Mouse (Mus musculus) hindbrain, embryonic 10.5 days (tissue): ENCODE measurements at regions not wholly inside any gene's neighbourhood (a gene's known extent, or its start where the extent isn't known, plus 50 kb on each side); places are given as distances from the start of the nearest gene placed in this dataset.

Experiments used
- DNase-seq: peaks from one replicate; pipeline ENCODE4 v3.0.0-alpha.2; 2017; ENCODE audit warnings: low spot score
- H3K27ac ChIP-seq: fragments of 300-500 bp; sonication (generic); 2 replicates; pipeline ENCODE4 v1.5.1; 2016; ENCODE audit warnings: mild to moderate bottlenecking, moderate library complexity
- H3K27me3 ChIP-seq: fragments of 300-500 bp; sonication (generic); 2 replicates; pipeline ENCODE4 v1.6.1; 2016; ENCODE audit warnings: mild to moderate bottlenecking; ENCODE audit not compliant: poor library complexity, insufficient read depth, severe bottlenecking
- H3K36me3 ChIP-seq: fragments of 300-500 bp; sonication (generic); 2 replicates; pipeline ENCODE4 v1.6.1; 2016; ENCODE audit warnings: mild to moderate bottlenecking, moderate library complexity
- H3K4me1 ChIP-seq: fragments of 300-500 bp; sonication (generic); replicated peaks from 2 replicates; pipeline ENCODE4 v1.6.1; 2016; ENCODE audit warnings: mild to moderate bottlenecking
- H3K4me3 ChIP-seq: fragments of 300-500 bp; sonication (generic); 2 replicates; pipeline ENCODE4 v1.5.1; 2016; ENCODE audit warnings: mild to moderate bottlenecking, moderate library complexity
- H3K9me3 ChIP-seq: fragments of 300-500 bp; sonication (generic); 2 replicates; pipeline ENCODE4 v1.6.1; 2016; ENCODE audit warnings: mild to moderate bottlenecking, moderate library complexity
- WGBS: fragments of 180-500 bp; shearing (Covaris S2); methylation state at CpG from one replicate; pipeline ENCODE4 v1.1.7; 2016; 5-methylcytosine and 5-hydroxymethylcytosine counted together

DNA sequence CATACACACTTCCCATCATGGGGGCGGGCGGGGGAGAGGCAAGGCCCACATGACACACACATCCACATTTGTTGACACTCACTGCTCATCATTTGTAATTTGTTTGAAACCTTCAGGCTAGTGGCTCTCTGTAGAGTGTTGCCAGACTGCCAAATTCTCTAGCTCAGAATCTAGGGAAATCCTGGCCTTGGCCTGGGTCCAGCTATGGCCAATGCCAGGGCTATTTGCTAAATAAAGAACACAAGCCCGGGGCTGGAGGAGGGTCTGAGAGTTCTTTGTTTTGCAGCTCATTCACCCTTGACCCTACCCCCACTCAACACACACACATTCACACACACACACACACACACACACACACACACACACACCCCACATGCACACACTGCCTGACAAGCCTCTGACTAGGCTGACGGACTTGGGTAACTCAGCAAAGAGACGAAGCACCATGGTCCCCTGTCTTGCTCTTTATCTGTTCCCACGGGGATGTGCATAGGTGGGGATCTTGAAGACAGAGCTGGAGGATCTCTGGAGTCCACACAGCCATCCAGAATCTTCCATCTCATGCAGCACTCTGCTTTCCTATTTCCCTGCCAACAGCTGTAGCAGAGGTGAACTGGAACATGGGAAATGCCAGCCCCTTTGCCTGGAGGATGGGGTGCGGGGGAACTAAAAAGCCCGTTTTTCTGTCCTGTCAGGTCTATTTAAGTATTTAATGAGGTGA, 107.1 kb upstream of the Cadm1 start:
- no peak for DNase-seq
- Histone ChIP-seq H3K36me3 (no peaks in the 10 kb centered on the region), H3K4me3 (no peak overlapping the region), H3K9me3 (no peaks in the 10 kb centered on the region), H3K4me1 (peaks cover 35% of the 10 kb centered on the region), H3K27ac (peak overlapping the region; percentile 50; the same call in 1 of the 2 replicates), H3K27me3 (peaks cover 20% of the 10 kb centered on the region; the same call in 1 of the 2 replicates)
- 68% methylated on average over 8 of the region's 8 CpGs for WGBS

DNA sequence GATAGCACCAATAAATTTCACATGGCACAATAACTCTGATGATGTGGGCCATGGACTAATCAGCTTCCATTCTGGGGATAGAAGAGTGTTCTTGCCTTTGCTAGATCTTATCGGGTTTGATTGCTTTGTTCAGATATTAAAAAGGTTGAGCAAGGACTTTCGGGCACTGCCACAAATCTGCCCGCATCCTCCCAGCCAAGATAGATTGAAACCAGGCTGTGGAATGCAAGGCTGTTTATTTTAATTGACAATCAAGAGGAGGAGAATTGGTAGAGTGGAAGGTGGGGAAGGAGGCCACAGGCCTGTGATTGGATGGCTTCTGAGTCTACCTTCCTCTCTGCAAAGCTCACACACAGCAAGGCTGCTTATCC, 106.5 kb upstream of the Cadm1 start:
- Histone ChIP-seq H3K9me3 (no peaks in the 10 kb centered on the region), H3K27ac (no peak overlapping the region), H3K36me3 (no peaks in the 10 kb centered on the region), H3K4me3 (no peak overlapping the region), H3K27me3 (peaks cover 20% of the 10 kb centered on the region; the same call in 1 of the 2 replicates), H3K4me1 (peaks cover 31% of the 10 kb centered on the region)
- DNase-seq: no peak
- WGBS: 84% methylated on average over 3 of the region's 3 CpGs

DNA sequence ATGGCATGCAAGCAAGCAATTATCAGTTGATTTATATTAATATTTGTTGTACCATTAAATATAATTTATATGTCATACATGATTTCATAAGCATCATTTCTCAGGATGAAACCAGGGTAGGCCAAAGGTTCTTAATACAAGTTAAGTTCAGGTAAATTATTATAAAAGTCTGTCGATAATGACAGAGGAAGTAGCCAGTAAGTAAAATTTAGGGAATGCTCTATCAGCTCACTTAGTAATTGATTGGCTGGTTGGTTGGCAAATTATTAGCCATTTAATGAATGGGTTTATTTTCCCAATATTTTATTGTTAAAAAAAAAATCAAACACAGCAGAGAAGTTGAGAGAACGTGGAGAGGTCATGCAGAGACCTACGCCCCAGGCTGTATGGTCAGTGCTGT, 105.8 kb upstream of the Cadm1 start:
- WGBS: 92% methylated on average over 3 of the region's 3 CpGs
- DNase-seq: no peak
- no peak overlapping the region for H3K4me3 ChIP-seq
- H3K36me3 ChIP-seq: no peaks in the 10 kb centered on the region
- no peaks in the 10 kb centered on the region for H3K9me3 ChIP-seq
- H3K27me3 ChIP-seq: peaks cover 20% of the 10 kb centered on the region; the same call in 1 of the 2 replicates
- H3K27ac ChIP-seq: no peak overlapping the region
- peaks cover 24% of the 10 kb centered on the region for H3K4me1 ChIP-seq

DNA sequence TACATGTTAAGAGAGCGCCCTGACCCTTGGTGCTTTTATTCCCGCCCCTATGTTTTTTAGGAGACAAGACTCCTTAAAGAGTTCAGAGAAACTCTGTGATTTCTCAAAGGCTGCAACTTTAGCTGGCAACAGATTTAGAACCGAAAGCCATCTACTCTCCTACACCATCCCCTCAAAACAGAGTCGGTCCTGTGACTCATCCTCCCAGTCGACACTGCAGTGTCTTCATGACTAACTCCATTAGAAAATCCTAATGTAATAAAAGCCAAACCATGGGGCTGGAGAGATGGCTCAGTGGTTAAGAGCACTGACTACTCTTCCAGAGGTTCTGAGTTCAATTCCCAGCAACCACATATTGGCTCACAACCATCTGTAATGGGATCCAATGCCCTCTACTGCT, 103.3 kb upstream of the Cadm1 start:
- Histone ChIP-seq H3K27me3 (peaks cover 10% of the 10 kb centered on the region), H3K9me3 (no peaks in the 10 kb centered on the region), H3K27ac (no peak overlapping the region), H3K36me3 (no peaks in the 10 kb centered on the region), H3K4me1 (peaks cover 16% of the 10 kb centered on the region), H3K4me3 (no peak overlapping the region)
- no peak for DNase-seq
- WGBS: 93% methylated on average over 5 of the region's 5 CpGs

DNA sequence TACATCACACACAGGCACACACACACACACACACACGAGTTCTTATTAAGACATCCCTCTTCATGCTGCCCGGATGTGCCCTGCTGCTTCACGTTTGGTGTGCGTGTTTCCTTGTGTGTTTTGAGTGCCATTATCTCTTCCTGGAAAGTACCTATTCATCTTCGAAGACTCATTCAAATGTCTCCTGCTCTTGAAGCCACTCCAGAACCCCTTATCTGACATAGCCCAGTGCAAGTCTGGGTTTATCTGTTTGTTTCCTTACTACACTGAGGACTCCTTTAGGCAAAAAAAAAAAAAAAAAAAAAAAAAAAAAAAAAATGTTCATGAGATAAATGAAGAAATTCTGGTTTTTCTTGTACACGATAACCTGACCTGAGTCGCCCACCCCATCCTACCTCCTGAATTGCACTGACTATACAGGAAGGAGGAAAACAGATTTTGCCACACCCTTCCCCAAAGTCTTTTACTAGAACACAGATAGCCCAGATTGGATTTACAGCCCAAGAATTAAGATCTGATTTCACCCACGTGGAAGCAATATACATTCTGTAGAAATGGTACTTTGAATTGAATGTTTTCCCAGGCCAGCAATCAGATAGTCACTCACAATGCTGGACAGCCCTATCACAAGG, 101.1 kb upstream of the Cadm1 start:
- Histone ChIP-seq H3K27ac (no peak overlapping the region), H3K36me3 (no peaks in the 10 kb centered on the region), H3K4me1 (no peaks in the 10 kb centered on the region), H3K9me3 (no peaks in the 10 kb centered on the region), H3K27me3 (peaks cover 6% of the 10 kb centered on the region; the same call in 1 of the 2 replicates), H3K4me3 (no peak overlapping the region)
- DNase-seq: no peak
- WGBS: 82% methylated on average over 8 of the region's 8 CpGs

DNA sequence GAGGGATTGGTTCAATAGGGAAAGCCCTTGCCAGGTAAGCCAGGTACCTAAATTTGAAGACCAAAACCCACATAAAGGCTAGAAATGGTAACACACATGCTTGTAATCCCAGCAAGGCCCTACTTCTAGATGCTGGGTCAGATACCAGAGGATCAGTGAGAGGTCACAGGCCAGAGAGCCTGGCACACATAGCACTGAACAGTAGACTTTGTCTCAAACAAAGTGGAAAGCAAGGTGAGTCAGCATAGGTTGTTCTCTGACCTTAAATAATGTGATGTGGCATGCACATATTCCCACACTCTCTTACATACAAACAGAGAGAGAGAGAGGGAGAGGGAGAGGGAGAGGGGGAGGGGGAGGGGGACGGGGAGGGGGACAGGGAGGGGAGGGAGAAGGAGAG, 100.3 kb upstream of the Cadm1 start:
- H3K27me3 ChIP-seq: peaks cover 5% of the 10 kb centered on the region; the same call in 1 of the 2 replicates
- H3K36me3 ChIP-seq: no peaks in the 10 kb centered on the region
- no peaks in the 10 kb centered on the region for H3K4me1 ChIP-seq
- H3K9me3 ChIP-seq: no peaks in the 10 kb centered on the region
- no peak overlapping the region for H3K27ac ChIP-seq
- no CpG with 5 or more reads among the region's 1 CpGs for WGBS
- DNase-seq: no peak
- no peak overlapping the region for H3K4me3 ChIP-seq

DNA sequence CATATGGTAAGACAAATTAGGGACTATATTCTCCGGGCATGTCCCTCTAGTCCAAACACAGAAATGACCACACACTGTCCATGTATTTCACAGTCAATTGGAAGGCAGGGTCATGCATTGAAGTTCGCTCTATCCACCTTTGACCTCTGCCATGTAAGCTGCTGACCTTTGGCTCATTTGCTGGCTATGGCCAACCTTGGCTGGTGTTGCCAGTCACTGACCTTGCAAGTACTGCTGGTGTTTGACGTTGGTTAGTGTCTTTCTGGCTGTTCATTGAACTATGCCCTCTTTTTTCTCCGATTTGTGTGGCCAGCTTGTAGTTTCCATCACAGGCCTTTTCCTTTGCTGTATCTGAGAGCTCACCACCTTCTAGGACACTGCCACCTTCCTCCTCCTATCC, 97.3 kb upstream of the Cadm1 start:
- Histone ChIP-seq H3K27ac (no peak overlapping the region), H3K27me3 (peaks cover 5% of the 10 kb centered on the region; the same call in 1 of the 2 replicates), H3K4me1 (peaks cover 9% of the 10 kb centered on the region), H3K9me3 (no peaks in the 10 kb centered on the region), H3K4me3 (no peak overlapping the region), H3K36me3 (no peaks in the 10 kb centered on the region)
- 71% methylated on average over 4 of the region's 4 CpGs for WGBS
- DNase-seq: no peak

DNA sequence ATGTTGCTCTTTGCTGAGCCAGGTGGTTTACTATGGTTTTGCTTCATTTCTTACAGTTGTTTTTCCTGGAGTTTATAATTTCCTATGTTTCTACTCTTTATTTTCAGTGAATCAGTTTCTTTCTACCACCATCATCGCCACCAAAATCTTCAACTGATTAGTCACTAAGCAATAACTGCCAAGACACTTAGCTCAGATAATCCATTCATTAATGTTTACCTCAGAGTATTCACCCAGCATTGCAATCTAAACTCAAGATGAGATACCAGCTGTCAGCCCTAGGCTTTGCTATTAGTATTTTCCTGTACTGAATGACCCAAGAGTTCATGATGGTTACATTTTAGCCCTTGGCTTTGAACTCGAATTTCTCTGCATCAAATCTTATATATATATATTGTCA, 96.8 kb upstream of the Cadm1 start:
- H3K36me3 ChIP-seq: no peaks in the 10 kb centered on the region
- H3K4me3 ChIP-seq: no peak overlapping the region
- WGBS: 77% methylated on average over 2 of the region's 2 CpGs
- H3K27me3 ChIP-seq: peaks cover 5% of the 10 kb centered on the region; the same call in 1 of the 2 replicates
- no peaks in the 10 kb centered on the region for H3K9me3 ChIP-seq
- H3K27ac ChIP-seq: no peak overlapping the region
- peaks cover 9% of the 10 kb centered on the region for H3K4me1 ChIP-seq
- no peak for DNase-seq

DNA sequence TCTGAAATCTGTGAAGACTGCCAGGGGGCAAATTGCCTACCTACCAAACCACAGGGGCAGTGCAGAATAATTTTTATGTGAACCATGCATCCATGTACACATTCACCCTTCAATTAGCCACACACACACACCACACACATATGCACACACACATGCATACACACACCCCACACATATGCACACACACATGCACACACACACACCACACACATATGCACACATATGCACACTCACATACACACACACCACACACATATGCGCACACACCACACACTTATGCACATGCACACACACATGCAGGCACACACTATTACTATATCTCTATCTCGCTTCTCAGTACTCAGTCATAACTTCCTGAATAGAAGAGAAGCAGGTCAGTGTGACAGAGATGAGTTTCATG, 95.9 kb upstream of the Cadm1 start:
- 94% methylated on average over 2 of the region's 2 CpGs for WGBS

DNA sequence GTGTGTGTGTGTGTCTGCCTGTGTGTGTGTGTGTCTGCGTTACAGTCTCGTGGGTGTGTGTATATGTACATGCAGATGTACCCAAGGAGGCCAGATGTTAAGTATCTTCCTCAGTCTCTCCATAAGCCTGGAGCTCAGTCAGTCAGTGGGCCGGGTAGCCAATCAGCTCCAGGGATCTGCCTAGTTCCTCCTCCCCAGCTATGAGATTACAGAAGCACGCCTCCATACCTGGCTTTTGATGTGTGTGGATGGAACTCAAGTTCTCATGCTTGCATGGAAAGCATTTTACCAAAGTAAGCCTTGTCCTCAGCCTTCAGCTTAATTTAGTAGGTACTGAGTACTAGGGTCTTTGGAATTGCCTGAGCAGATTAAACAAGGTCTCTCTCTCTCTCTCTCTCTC, 91.0 kb upstream of the Cadm1 start:
- DNase-seq: no peak
- Histone ChIP-seq H3K27me3 (peaks cover 14% of the 10 kb centered on the region), H3K27ac (no peak overlapping the region), H3K4me1 (peaks cover 24% of the 10 kb centered on the region), H3K9me3 (no peaks in the 10 kb centered on the region), H3K36me3 (no peaks in the 10 kb centered on the region), H3K4me3 (no peak overlapping the region)
- 73% methylated on average over 4 of the region's 4 CpGs for WGBS

More for the DNA sequence above, 95.9 kb upstream of the Cadm1 start:
- H3K36me3 ChIP-seq: no peaks in the 10 kb centered on the region
- H3K27ac ChIP-seq: no peak overlapping the region
- no peak overlapping the region for H3K4me3 ChIP-seq
- H3K27me3 ChIP-seq: peaks cover 5% of the 10 kb centered on the region; the same call in 1 of the 2 replicates
- DNase-seq: no peak
- peaks cover 9% of the 10 kb centered on the region for H3K4me1 ChIP-seq
- no peaks in the 10 kb centered on the region for H3K9me3 ChIP-seq

DNA sequence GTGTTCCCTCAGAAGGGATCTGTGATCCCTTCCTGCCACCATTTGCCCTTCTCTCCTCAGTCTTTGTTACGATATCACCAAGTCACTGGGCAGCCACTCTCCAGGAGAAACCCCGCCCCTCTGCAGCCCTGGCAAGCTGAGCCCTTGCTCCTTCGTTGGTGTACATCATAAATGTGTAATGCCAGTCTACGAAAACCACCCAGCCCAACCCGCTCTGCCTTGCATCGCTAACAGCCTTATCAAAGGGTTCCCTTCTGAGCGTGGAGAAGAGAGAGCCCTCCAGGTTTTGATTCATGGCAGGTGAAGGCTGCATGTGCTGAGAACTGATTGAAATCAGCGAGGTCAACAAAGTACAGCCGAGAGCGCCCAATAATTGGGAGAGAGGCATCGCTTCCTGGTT, 90.5 kb upstream of the Cadm1 start:
- peaks cover 14% of the 10 kb centered on the region for H3K27me3 ChIP-seq
- no peaks in the 10 kb centered on the region for H3K9me3 ChIP-seq
- H3K36me3 ChIP-seq: no peaks in the 10 kb centered on the region
- no peak for DNase-seq
- peak overlapping the region; percentile 36 for H3K4me3 ChIP-seq
- 28% methylated on average over 11 of the region's 11 CpGs for WGBS
- H3K27ac ChIP-seq: 0 out of 2 replicates have a peak overlapping the region, but pooled peaks have one; percentile 57
- peaks cover 28% of the 10 kb centered on the region for H3K4me1 ChIP-seq

DNA sequence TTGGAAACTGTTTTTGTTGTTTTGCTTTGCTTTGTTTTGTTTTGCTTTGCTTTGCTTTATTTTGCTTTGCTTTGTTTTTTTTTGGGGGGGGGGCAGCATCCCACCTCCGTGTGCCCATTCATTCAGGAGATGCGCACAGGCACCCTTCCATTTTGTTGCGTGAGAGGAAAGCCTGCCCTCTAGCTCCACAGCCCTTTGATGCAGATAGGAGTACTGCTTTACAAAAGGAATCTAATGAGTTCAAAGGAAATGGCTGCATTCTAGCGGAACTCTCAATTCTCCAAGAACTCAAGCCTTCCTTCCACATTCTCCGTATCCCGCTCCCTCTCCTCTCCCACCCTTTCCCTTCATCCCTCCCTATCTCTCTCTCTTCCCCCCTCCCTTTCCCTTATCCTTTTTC, 89.8 kb upstream of the Cadm1 start:
- no peaks in the 10 kb centered on the region for H3K36me3 ChIP-seq
- H3K4me1 ChIP-seq: peaks cover 31% of the 10 kb centered on the region
- H3K9me3 ChIP-seq: no peaks in the 10 kb centered on the region
- H3K4me3 ChIP-seq: peak overlapping the region; percentile 36
- DNase-seq: no peak
- WGBS: 9% methylated on average over 6 of the region's 6 CpGs
- H3K27ac ChIP-seq: 0 out of 2 replicates have a peak overlapping the region, but pooled peaks have one; percentile 12
- peaks cover 14% of the 10 kb centered on the region for H3K27me3 ChIP-seq

DNA sequence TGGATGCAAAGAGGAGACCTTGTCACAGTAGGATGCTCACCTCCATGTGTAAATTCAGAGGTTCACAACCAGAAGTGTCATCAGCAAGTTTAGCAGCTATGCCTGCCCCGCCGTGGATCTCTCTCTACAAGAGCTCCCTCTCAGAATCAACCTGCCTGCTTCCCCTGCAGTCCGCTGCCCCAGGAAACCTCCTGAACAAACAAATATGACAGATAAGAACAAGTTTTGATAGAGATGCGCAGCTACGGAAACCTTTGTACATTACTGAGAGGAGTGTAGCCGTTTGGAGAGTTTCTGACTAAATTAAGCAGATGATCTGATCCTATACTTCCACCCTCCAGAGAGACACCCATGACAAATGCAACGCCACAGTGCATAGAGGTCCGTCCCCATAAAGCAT, 88.8 kb upstream of the Cadm1 start:
- Histone ChIP-seq H3K9me3 (no peaks in the 10 kb centered on the region), H3K4me1 (peaks cover 28% of the 10 kb centered on the region), H3K4me3 (no peak overlapping the region), H3K27me3 (peaks cover 14% of the 10 kb centered on the region), H3K27ac (no peak overlapping the region), H3K36me3 (no peaks in the 10 kb centered on the region)
- DNase-seq: no peak
- 89% methylated on average over 8 of the region's 8 CpGs for WGBS
